Mouse (Mus musculus) C2C12 (cell line): ENCODE results near the gene Gm813. TPM values are rescaled to one million over a fixed set of nuclear protein-coding genes. Genes with fewer than 3 reads are reported as not detected.

Experiments used
- H3K27me3 ChIP-seq: one replicate; pipeline ENCODE4 v1.6.1; 2011; ENCODE audit not compliant: control insufficient read depth, insufficient read depth, insufficient read length
- H3K36me3 ChIP-seq: one replicate; pipeline ENCODE4 v1.6.1; 2011; ENCODE audit not compliant: control insufficient read depth, insufficient read depth
- H3K4me3 ChIP-seq: one replicate; pipeline ENCODE4 v1.5.1; 2011; ENCODE audit warnings: mild to moderate bottlenecking, control low read depth; ENCODE audit not compliant: poor library complexity, insufficient read depth, severe bottlenecking
- H3K79me2 ChIP-seq: one replicate; pipeline ENCODE4 v1.6.1; 2011; ENCODE audit not compliant: control insufficient read depth, insufficient read depth
- H3K79me3 ChIP-seq: one replicate; pipeline ENCODE4 v1.6.1; 2011; ENCODE audit warnings: low read depth, control low read depth
- H3ac ChIP-seq: one replicate; pipeline ENCODE3; 2011; ENCODE audit warnings: low read depth; ENCODE audit not compliant: control insufficient read depth, insufficient read length
- CEBPB ChIP-seq: IDR thresholded peaks from one replicate; pipeline ENCODE4 v1.6.1; 2011; ENCODE audit warnings: low read depth, mild to moderate bottlenecking, control low read depth, moderate library complexity
- CTCF ChIP-seq: IDR thresholded peaks from one replicate; pipeline ENCODE4 v1.5.1; 2011; ENCODE audit not compliant: control insufficient read depth, insufficient read depth, insufficient read length
- FOSL1 ChIP-seq: IDR thresholded peaks from one replicate; pipeline ENCODE4 v1.8.0; 2011; ENCODE audit warnings: mild to moderate bottlenecking, low read length; ENCODE audit not compliant: poor library complexity, insufficient read depth, severe bottlenecking
- MAX ChIP-seq: IDR thresholded peaks from one replicate; pipeline ENCODE4 v1.6.1; 2011; ENCODE audit warnings: mild to moderate bottlenecking, control low read depth
- MYOD1 ChIP-seq: IDR thresholded peaks from one replicate; pipeline ENCODE4 v1.6.1; 2011; ENCODE audit warnings: low read depth; ENCODE audit not compliant: control insufficient read depth, insufficient read length
- MYOG ChIP-seq: IDR thresholded peaks from one replicate; pipeline ENCODE4 v1.6.1; 2011; ENCODE audit not compliant: control insufficient read depth, insufficient read length; ENCODE audit errors: extremely low read depth
- USF1 ChIP-seq: IDR thresholded peaks from one replicate; pipeline ENCODE4 v1.6.1; 2011; ENCODE audit warnings: low read depth, mild to moderate bottlenecking, control low read depth, moderate library complexity
- polyA plus RNA-seq: library from polyadenylated mRNA; unstranded; fragments of >200 nt; fragmentation: generic; extraction: Trizol; gene quantifications from one replicate; pipeline ENCODE4 v1.2.1, GENCODE M21; 2012; ENCODE audit warnings: missing spikeins

Gm813 gene
- polyA plus RNA-seq, 1 experiment: not detected

GRCm38 (mm10) chr16:58603831-58604230 lies 12.9 kb downstream of the Gm813 start:
- H3ac ChIP-seq: no peak overlapping the region
- H3K79me2 ChIP-seq: no peaks in the 10 kb centered on the region
- no peaks in the 10 kb centered on the region for H3K79me3 ChIP-seq
- no peak for TF ChIP-seq MYOD1
- TF ChIP-seq USF1: no peak
- H3K36me3 ChIP-seq: no peaks in the 10 kb centered on the region
- no peak overlapping the region for H3K4me3 ChIP-seq
- no peaks in the 10 kb centered on the region for H3K27me3 ChIP-seq

GRCm38 (mm10) chr16:58600846-58601245 lies 15.9 kb downstream of the Gm813 start:
- no peaks in the 10 kb centered on the region for H3K79me2 ChIP-seq
- H3K36me3 ChIP-seq: no peaks in the 10 kb centered on the region
- H3K79me3 ChIP-seq: no peaks in the 10 kb centered on the region
- no peak for TF ChIP-seq CTCF
- no peak for TF ChIP-seq MAX
- TF ChIP-seq MYOG: no peak
- TF ChIP-seq FOSL1: no peak
- no peak for TF ChIP-seq USF1
- H3K4me3 ChIP-seq: no peak overlapping the region
- H3K27me3 ChIP-seq: no peaks in the 10 kb centered on the region
- no peak overlapping the region for H3ac ChIP-seq

DNA sequence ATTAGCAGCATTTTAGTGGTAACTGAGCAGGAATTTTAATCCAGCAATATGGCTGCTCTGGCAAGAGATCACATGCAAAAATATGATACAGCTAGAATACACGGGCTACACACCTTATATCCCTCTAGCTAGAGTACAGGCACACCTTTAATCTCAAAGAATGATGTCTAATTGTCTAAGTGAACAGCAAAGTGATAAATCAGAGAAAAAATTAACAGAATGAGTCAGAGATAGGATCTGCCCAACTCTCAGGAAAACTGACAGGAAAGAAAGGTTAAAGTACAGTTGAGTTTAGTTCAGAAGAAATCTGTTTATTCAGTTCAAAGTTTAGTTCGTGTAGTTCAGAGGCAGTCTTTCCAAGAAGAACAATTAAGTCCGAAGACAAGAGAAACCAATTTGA lies 25.5 kb downstream of the Gm813 start:
- no peaks in the 10 kb centered on the region for H3K79me2 ChIP-seq
- TF ChIP-seq CEBPB (no peak), MAX (no peak), MYOG (no peak), FOSL1 (no peak), MYOD1 (no peak), USF1 (no peak), CTCF (no peak)
- H3ac ChIP-seq: no peak overlapping the region

DNA sequence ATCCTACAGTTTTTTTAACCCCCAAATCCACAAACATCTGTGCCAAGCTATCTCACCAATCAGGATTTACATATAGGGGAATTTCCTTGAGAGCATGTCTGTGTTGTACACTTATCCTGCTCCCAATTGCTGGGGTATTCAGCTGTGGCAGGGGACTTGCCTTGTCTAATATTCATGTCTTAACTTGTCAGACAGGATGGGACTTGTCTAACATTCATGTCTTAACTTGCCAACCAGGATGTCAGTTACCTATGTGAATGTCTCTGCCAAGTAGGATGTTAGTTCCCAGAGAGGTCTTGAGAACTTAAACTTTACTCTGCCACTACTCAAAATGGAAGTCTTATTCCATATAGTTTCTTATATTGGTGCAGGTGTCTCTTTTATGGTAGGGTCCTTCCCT lies 27.3 kb downstream of the Gm813 start:
- H3ac ChIP-seq: no peak overlapping the region
- no peak for TF ChIP-seq CEBPB
- no peak for TF ChIP-seq CTCF
- no peak for TF ChIP-seq FOSL1
- TF ChIP-seq MYOG: no peak
- TF ChIP-seq MAX: no peak
- no peak for TF ChIP-seq USF1
- no peak for TF ChIP-seq MYOD1
- no peak overlapping the region for H3K4me3 ChIP-seq
- H3K79me3 ChIP-seq: no peaks in the 10 kb centered on the region
- no peaks in the 10 kb centered on the region for H3K79me2 ChIP-seq
- no peaks in the 10 kb centered on the region for H3K36me3 ChIP-seq
- H3K27me3 ChIP-seq: no peaks in the 10 kb centered on the region

More for the DNA sequence above, 25.5 kb downstream of the Gm813 start:
- H3K36me3 ChIP-seq: no peaks in the 10 kb centered on the region
- no peaks in the 10 kb centered on the region for H3K79me3 ChIP-seq
- H3K4me3 ChIP-seq: no peak overlapping the region
- H3K27me3 ChIP-seq: no peaks in the 10 kb centered on the region

DNA sequence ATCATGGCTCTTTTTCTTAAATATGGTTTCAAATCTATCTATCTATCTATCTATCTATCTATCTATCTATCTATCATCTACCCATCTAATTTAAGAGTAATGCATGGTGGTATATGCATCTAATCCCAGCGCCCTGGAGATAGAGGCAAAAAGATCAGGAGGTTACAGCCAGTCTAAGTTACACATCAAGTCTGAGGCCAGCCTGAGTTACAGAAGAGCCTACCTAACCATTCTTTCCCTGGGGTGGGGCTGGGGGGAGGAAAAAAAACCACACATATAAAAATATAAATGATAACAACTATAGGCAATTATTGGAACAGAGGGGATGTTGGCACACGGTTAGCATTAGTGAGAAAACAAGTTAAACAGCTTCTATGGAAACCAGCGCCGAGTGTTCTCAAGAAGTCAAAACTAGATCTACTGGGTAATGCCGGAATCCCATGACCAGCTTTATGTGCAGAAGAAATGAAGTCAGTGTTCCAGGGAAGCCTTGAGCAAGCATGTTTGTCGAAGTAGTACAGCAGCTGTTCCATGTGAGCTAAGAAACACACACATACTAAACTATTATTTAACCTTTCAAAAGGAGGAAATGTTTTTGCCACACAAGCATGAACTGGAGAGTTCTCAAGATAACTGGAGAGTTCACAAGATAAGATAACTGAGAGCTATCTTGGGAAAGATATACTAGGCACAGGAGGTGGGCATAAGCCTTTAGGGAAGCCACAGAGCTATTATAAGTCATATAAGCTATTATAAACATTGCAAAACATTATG lies 42.6 kb downstream of the Gm813 start:
- H3K36me3 ChIP-seq: no peaks in the 10 kb centered on the region
- no peaks in the 10 kb centered on the region for H3K79me3 ChIP-seq
- no peak overlapping the region for H3ac ChIP-seq
- H3K27me3 ChIP-seq: no peaks in the 10 kb centered on the region
- no peak overlapping the region for H3K4me3 ChIP-seq
- H3K79me2 ChIP-seq: no peaks in the 10 kb centered on the region
- TF ChIP-seq MAX (no peak), FOSL1 (no peak), MYOG (no peak), MYOD1 (no peak), CTCF (no peak), USF1 (no peak), CEBPB (no peak)

DNA sequence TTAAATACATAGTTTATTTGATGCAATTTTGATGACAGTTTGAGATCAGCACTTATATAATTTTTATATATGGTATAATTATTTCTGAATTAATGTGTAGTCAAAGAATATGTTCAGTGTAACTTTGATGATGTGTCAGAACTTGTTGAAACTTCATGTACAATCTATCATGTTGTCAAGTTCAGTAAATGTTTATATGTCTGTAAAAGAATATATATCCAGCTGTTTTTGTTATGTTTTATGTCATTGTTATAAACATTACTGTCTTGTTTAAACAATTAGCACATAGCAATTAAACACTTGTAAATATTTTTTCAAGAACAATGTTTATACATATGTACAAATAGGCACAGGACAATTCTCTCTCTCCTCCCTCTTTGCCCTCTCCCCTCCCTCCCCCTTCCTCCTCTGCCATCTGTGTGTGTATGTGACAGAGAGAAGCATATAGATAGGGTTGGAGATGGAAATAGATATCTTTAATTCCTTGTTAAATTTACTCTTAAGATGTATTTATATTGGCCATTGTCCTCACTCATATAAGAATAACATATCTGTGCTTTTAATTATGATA lies 46.0 kb downstream of the Gm813 start:
- H3ac ChIP-seq: no peak overlapping the region
- H3K79me2 ChIP-seq: no peaks in the 10 kb centered on the region
- no peaks in the 10 kb centered on the region for H3K36me3 ChIP-seq
- no peak overlapping the region for H3K4me3 ChIP-seq
- no peak for TF ChIP-seq CEBPB
- TF ChIP-seq MAX: no peak
- no peak for TF ChIP-seq MYOD1
- TF ChIP-seq MYOG: no peak
- no peak for TF ChIP-seq USF1
- no peak for TF ChIP-seq CTCF
- no peak for TF ChIP-seq FOSL1
- no peaks in the 10 kb centered on the region for H3K79me3 ChIP-seq
- H3K27me3 ChIP-seq: no peaks in the 10 kb centered on the region

Other genes with a start within 250 kb of the Gm813 start
- gene Dcbld2, start 208.5 kb downstream of the Gm813 start, polyA plus RNA-seq: 14.1 TPM
- 0.34 TPM for gene St3gal6, start 92.7 kb downstream of the Gm813 start, polyA plus RNA-seq
- gene E330017A01Rik, start 21.8 kb upstream of the Gm813 start, polyA plus RNA-seq: not detected
- gene Cpox, start 53.3 kb upstream of the Gm813 start, polyA plus RNA-seq: 9.8 TPM
- not detected for gene Gpr15, start 102.1 kb upstream of the Gm813 start, polyA plus RNA-seq
- 69.6 TPM for gene Cldnd1, start 110.9 kb upstream of the Gm813 start, polyA plus RNA-seq
- gene Olfr172, start 146.2 kb upstream of the Gm813 start, polyA plus RNA-seq: not detected
- not detected for gene Olfr173, start 183.3 kb upstream of the Gm813 start, polyA plus RNA-seq
- not detected for gene Olfr175-ps1, start 209.8 kb upstream of the Gm813 start, polyA plus RNA-seq